Mouse (Mus musculus) mesoderm, embryonic 11.5 days (tissue): ENCODE results near the gene Olfr921.

Source experiments
- DNase-seq: peaks from one replicate; pipeline ENCODE4 v3.0.0-alpha.2; 2012; ENCODE audit warnings: low read depth, low spot score

Gene Olfr921

DNA sequence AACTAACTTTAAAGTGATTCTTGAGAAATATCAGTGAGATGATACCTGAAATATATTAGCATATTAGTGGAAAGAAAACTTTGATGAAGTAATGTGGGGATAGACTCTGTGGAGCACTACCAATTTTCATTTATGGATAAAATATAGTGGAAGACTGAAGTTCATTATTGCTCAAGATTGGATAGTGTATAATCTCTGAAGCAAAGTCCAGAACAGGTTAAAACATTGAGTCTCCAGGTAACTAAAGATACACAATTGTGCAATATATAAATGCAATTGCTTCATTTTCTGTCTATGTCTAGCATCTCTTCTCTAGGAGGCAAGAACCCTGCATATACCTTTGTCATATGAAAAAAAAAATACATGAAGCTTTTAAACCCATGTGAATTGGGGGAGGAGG, at the start of gene Olfr921:
Gene Olfr921, plus strand, starts transcription at position 301 of the 400 bp plus-strand sequence.
- DNase-seq = no peak

DNA sequence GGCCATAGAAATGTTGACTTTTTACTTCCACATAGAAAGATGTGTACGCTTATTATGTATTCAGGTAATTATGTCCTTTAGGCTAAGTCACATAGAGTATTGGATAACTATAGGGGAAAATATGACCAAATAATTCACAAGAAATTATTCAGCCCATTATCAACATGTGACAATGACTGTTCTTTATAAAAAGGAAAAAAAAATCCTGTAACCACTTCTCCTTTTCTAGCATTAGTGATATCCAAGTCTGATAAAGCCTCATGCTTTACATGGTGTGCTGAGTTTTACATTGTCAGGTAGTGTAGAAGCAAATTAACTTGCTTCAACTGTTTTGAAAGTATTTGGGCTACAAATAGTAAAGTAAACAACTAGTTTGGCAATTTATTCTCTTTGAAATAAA, 48.8 kb upstream of the Olfr921 start:
- DNase-seq = no peak

DNA sequence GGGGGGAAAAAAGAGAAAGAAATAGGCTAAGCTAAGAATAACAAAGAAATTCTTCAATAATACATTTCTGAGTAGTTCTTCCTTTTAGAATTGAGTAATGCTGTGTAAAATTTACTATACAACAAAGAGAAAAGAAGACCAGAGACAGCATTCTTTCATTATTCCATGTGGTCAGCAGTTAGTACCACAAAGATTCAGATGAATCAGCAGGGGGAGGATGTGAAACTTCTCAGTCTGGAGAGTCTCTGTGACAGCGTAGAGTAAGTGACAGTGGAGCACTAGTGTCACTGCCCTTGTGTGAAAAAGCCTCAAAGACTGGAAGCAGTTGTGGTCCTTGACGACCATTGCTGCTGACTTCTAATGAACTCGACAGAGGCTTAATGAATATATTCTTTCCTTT, 44.6 kb upstream of the Olfr921 start:
- no peak for DNase-seq

GRCm38 (mm10) chr9:38741408-38741807, 31.5 kb upstream of the Olfr921 start:
- DNase-seq = no peak

DNA sequence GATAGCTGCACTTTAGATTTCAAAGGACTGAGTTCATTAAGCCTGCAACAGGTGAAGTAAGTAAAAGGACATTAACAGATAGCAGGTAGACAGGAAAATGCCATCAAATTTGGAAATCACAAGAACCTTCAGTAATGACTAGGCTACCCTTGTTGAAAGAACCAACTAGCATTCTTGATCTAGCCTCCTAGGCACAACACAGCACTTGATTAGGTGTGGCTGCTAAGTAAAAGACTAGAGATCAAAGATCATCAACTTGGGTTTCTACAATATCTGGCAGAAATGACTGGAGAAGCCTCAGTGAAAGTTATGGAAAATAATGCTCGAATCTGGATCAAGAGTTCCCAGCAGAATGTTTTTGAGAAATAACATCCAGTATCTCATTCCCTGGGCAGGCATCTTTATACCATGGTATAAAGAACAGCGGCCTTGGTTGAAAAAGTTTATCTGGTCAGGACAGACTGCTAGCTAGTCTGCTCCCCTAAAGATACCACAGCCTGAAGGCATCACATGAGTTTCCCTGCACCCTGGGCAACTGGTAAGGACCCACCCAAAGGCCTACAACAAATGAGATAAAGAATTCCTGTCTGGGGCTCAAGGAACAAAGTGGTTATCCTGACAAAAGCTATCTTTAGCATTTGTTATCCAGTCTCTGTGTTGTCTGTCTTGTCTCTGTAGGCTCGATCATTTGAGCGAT, 28.1 kb upstream of the Olfr921 start:
- no peak for DNase-seq

GRCm38 (mm10) chr9:38751999-38752398, 20.9 kb upstream of the Olfr921 start, which contains the start of gene Olfr920:
Gene Olfr920 (plus strand): TSS chr9:38752299.
- no peak for DNase-seq

DNA sequence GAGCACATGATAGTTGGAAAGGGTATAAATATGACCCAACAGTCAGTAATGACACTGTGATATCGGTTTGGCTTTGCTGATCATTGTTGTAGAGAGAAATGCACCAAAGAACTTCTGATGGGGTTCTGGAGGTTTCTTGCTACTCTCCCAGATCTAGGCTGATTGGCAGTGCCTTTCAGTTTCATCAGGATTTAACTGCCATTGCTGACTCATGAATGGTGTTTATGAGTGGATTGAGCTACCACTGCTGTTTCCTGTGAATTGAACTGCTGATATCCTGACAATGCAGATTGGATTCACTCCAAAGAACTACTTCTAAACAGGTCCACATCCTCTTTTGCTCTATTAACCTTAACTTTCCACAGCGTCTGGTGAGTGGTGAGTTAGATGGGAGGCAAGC, 19.8 kb downstream of the Olfr921 start:
- DNase-seq = no peak

DNA sequence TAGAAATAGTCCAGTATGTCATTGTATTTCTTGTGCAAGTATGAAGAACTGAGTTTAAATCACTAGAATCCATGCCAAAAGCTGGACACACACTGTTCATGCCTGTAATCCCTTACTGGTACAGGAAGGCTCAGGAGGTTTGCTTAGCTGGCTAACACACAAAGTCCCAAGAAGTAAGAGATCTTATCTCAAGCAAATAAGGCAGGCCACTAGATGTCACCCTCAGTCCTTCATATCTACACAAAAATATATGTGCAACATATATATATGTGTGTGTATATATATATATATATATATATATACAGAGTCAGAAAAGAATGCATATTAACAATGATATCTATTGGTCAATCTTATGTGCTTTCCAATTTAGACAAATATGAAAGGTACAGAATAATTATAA, 32.8 kb downstream of the Olfr921 start:
- no peak for DNase-seq

DNA sequence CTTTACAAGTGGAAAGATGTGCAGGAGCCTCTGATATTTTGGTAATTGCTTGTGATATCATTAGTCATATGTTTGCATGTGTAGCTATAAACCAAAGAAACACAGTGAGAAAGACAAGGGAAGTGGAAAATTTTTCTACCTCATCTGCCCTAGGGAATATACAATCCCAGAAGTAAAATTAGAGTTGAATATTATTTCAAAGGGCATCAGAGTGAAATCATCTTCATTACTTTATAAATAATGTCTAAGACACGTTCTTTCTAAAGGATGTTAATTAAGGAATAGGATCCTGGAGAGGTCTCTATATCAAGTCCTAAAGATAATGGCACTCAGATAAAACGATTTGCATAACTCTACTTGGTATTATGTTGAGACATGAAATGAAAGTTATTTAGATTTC, 41.4 kb downstream of the Olfr921 start, which contains the start of gene Olfr922:
Gene Olfr922, plus strand, starts transcription at position 301 of the 400 bp plus-strand sequence.
- no peak for DNase-seq

GRCm38 (mm10) chr9:38815458-38815986, 42.7 kb downstream of the Olfr921 start:
- no peak for DNase-seq

DNA sequence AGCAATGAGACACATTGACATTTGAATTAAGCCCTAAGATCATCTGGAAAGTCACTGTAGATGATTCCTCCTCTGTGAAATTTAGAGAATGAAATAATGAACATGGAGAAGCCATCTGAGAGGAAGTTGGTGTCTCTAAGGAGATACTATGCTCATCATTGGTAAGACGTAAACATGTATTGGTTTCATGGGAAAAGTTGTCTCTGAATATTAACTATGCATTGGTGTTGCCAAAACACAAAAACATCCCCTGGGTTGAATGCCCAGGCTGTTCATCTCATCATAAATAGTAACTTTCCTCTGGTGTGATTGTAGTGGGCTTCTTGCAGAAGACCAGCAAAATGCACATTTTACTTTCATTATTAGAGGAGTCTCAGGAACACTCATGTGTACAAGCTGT, 53.4 kb downstream of the Olfr921 start, which contains the start of gene Olfr923:
Gene Olfr923, plus strand, starts transcription at position 301 of the 400 bp plus-strand sequence.
- no peak for DNase-seq
